Mouse (Mus musculus) neural tube, embryonic 12.5 days (tissue): ENCODE data around the gene Timp2. TPM values are rescaled to one million over a fixed set of nuclear protein-coding genes. Genes with fewer than 3 reads are reported as not detected.

Experiments used
- ATAC-seq: fragments of 200-750 bp; cut with Nextera tagmentation; 2 replicates; pipeline ENCODE4 v1.8.0; 2017; ENCODE audit warnings: low read depth, mild to moderate bottlenecking, moderate TSS enrichment, moderate library complexity; ENCODE audit not compliant: low FRiP score
- H3K27ac ChIP-seq: fragments of 300-500 bp; sonication (generic); 2 replicates; pipeline ENCODE4 v1.5.1; 2016
- H3K27me3 ChIP-seq: fragments of 300-500 bp; sonication (generic); replicated peaks from 2 replicates; pipeline ENCODE4 v1.6.1; 2016; ENCODE audit warnings: mild to moderate bottlenecking
- H3K36me3 ChIP-seq: fragments of 300-500 bp; sonication (generic); 2 replicates; pipeline ENCODE4 v1.6.1; 2016; ENCODE audit warnings: mild to moderate bottlenecking
- H3K4me1 ChIP-seq: fragments of 300-500 bp; sonication (generic); 2 replicates; pipeline ENCODE4 v1.6.1; 2016
- H3K4me2 ChIP-seq: fragments of 300-500 bp; sonication (generic); replicated peaks from 2 replicates; pipeline ENCODE4 v1.6.1; 2016; ENCODE audit warnings: mild to moderate bottlenecking
- H3K4me3 ChIP-seq: fragments of 300-500 bp; sonication (generic); 2 replicates; pipeline ENCODE4 v1.5.1; 2016
- H3K9ac ChIP-seq: fragments of 300-500 bp; sonication (generic); 2 replicates; pipeline ENCODE4 v1.6.1; 2016; ENCODE audit warnings: mild to moderate bottlenecking
- H3K9me3 ChIP-seq: fragments of 300-500 bp; sonication (generic); 2 replicates; pipeline ENCODE4 v1.6.1; 2016; ENCODE audit warnings: mild to moderate bottlenecking
- WGBS: fragments of 180-500 bp; shearing (Covaris S2); methylation state at CpG from one replicate; pipeline ENCODE4 v1.1.7; 2016; 5-methylcytosine and 5-hydroxymethylcytosine counted together
- polyA plus RNA-seq: library from polyadenylated mRNA; unstranded; fragments of >200 nt; fragmentation: Nextera tagmentation; extraction: Ambion mirVana; gene quantifications from 2 replicates; pipeline ENCODE4 v1.2.1, GENCODE M21; 2016

Timp2 gene
- polyA plus RNA-seq, 1 experiment from 2014 or later = 50.0 TPM

DNA sequence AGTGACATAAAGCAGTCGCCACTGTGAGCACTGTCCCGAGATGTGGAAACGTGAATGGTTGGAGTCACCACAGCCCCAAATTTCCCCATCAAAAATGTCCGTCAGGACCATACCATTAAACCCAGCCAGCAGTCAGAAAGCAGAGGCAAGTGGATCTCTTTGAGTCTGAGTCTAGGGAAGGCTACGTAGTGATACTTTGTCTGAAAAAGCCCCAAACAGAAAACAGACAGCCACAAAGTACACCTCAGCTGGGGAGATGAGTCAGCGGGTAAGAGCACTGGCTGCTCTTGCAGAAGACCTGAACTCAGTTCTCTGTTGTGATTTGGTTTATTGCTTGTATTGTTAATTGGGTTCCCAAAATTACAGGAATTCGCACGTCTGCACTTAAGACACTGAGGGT, 11.0 kb upstream of the Timp2 start:
- Histone ChIP-seq H3K9me3 (no peaks in the 10 kb centered on the region), H3K4me2 (no peak overlapping the region), H3K4me3 (no peak overlapping the region), H3K4me1 (peaks cover 15% of the 10 kb centered on the region), H3K9ac (no peak overlapping the region), H3K36me3 (no peaks in the 10 kb centered on the region), H3K27ac (no peak overlapping the region), H3K27me3 (no peaks in the 10 kb centered on the region)
- ATAC-seq = no peak
- WGBS = 73% methylated on average over 8 of the region's 8 CpGs

DNA sequence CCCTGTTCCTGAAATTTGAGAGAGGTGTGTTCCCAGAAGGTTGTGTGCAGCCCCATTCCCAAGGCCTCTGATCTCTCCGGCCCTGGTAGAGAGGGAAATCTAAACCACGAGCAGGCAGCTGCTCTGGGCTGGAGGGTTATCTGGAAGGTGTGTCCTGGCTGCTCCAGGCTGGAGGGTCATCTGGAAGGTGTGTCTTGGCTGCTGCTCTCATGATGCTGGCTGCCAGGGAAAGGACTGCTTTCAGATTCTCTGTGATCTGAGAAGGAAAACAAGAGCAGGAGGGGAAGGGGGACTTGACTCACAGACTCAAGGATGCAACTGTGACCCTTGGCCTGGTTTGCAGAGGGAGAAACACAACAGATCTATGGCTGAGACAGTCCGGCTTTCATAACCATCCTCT, 10.6 kb upstream of the Timp2 start:
- H3K4me3 ChIP-seq = no peak overlapping the region
- H3K9me3 ChIP-seq = no peaks in the 10 kb centered on the region
- ATAC-seq = no peak
- peaks cover 15% of the 10 kb centered on the region for H3K4me1 ChIP-seq
- no peak overlapping the region for H3K4me2 ChIP-seq
- 74% methylated on average over 3 of the region's 3 CpGs for WGBS
- no peak overlapping the region for H3K9ac ChIP-seq
- H3K27ac ChIP-seq = no peak overlapping the region
- no peaks in the 10 kb centered on the region for H3K36me3 ChIP-seq
- H3K27me3 ChIP-seq = no peaks in the 10 kb centered on the region

DNA sequence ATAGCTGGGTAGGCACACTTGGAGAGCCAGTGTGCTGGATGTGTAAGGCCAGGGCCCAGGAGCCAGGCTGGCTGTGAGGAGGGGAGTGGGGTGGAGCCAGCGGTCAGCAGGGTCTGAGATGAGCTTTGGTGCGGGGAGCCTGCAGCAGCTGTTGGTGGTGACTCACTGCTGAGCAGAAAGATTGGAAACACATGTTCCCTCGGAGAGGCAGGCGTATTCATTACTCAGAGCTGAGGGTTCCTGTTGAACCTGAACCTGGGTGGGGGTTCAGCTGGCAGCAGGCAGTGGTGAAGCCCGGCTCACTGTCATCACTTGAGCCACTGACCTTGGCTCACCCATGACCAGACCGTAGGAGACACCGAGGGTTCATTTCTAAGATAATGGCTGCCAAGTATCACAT, 9.6 kb upstream of the Timp2 start:
- no peak overlapping the region for H3K27ac ChIP-seq
- WGBS = 68% methylated on average over 7 of the region's 7 CpGs

DNA sequence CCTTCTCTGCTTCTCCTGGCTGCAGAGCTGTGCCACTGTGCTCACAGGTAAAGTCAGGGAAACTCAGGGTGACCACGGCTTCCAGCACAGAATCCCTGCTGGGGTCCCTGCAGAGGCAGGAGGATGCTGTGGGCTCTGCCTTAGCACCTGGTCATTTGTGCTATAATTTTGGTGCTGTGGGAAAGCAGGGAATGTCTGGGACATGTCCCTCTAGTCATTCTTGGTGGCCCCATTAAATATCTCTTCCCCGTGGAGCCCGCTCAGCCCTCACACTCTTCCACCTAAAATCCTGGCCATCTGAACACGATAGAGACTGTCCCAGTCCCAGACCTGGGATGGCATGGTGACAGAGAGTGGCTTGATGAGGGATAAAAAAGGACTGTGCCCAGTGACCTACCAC, 8.5 kb upstream of the Timp2 start:
- Histone ChIP-seq H3K4me1 (peaks cover 15% of the 10 kb centered on the region), H3K9ac (no peak overlapping the region), H3K27ac (no peak overlapping the region), H3K36me3 (no peaks in the 10 kb centered on the region), H3K27me3 (no peaks in the 10 kb centered on the region), H3K4me2 (no peak overlapping the region), H3K9me3 (no peaks in the 10 kb centered on the region), H3K4me3 (no peak overlapping the region)
- 75% methylated on average over 4 of the region's 4 CpGs for WGBS
- ATAC-seq = no peak

More for the DNA sequence above, 9.6 kb upstream of the Timp2 start:
- no peaks in the 10 kb centered on the region for H3K27me3 ChIP-seq
- H3K9ac ChIP-seq = no peak overlapping the region
- no peaks in the 10 kb centered on the region for H3K9me3 ChIP-seq
- no peak overlapping the region for H3K4me3 ChIP-seq
- H3K4me2 ChIP-seq = no peak overlapping the region
- ATAC-seq = no peak
- no peaks in the 10 kb centered on the region for H3K36me3 ChIP-seq
- peaks cover 15% of the 10 kb centered on the region for H3K4me1 ChIP-seq

DNA sequence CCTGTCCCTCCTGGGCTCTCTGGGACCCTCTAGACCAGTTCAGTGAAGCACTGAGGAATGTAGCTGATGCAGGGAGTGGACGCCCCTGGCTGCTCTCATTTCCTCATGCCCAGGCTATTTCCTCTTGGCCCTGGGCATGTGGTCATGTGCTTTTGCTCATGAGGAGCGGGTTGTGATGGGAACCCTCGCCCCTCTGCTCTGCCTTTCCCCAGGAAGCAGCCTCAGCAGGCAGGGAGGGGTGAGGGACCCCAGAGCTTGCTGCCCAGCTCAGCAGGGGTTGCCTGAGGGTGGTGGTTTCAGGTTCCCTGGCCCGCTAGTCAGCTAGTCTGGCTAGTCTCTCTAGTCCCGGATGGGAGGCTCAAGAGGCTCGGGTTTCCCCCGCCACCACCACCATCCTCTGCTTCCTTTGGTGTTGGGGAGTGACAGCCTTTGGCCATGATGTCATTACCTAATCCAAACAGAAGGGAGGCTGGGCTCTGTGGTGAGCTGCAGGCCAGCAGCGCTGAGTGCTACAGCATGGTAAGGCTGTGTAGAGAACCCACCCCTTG, 7.5 kb upstream of the Timp2 start:
- Histone ChIP-seq H3K9me3 (no peaks in the 10 kb centered on the region), H3K4me1 (peaks cover 15% of the 10 kb centered on the region), H3K9ac (no peak overlapping the region), H3K4me2 (peak overlapping the region; percentile 31; the same call in 1 of the 2 replicates), H3K27me3 (no peaks in the 10 kb centered on the region), H3K4me3 (no peak overlapping the region), H3K27ac (no peak overlapping the region), H3K36me3 (no peaks in the 10 kb centered on the region)
- WGBS = 7% methylated on average over 8 of the region's 8 CpGs
- ATAC-seq = no peak

DNA sequence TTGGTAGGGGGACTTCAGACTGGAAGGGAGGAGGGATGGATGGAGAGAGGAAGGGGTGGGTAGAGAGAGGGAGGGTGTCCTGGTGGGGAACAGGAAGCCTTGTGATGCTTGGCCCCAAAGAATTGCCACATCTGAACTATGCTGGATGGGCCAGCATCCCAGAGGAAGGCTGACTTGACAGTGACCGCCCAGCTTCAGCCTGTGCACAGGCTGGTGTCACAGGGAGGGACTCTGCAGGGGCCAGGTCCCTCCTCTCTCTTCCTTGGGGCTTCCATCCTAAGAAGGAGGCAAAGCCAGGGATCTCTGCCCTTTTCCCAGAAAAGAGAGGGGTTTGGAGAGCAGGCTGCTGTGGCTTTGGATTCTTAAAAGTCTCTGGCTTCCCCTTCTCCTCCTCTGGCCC, 7.0 kb upstream of the Timp2 start:
- no peak overlapping the region for H3K4me3 ChIP-seq
- 67% methylated on average over 1 of the region's 1 CpGs for WGBS
- no peak overlapping the region for H3K4me2 ChIP-seq
- no peaks in the 10 kb centered on the region for H3K36me3 ChIP-seq
- no peak overlapping the region for H3K9ac ChIP-seq
- no peaks in the 10 kb centered on the region for H3K9me3 ChIP-seq
- H3K27ac ChIP-seq = no peak overlapping the region
- no peak for ATAC-seq
- H3K27me3 ChIP-seq = no peaks in the 10 kb centered on the region
- peaks cover 15% of the 10 kb centered on the region for H3K4me1 ChIP-seq

DNA sequence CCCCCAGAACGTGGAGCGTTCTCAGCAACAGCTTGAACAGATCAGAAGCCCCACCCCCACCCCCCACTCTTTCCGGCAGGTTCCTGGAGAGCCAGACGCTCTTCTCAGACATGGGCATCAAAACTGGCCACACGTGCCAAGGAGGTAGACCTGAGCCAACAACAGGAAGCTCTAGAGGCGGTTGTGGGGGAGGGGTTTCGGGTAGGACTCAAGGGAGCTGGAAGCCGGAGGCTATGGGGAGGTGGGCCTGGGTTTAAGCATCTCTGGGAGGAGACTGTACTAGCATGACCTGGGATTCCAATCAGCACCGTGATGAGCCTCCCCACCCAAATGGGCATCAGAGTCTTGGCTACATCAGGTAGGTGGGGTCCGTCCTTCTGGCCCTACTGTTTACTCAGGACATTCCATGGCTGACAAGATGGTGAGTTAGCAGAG, 5.4 kb upstream of the Timp2 start:
- H3K9me3 ChIP-seq = no peaks in the 10 kb centered on the region
- no peaks in the 10 kb centered on the region for H3K36me3 ChIP-seq
- 78% methylated on average over 10 of the region's 10 CpGs for WGBS
- peaks cover 15% of the 10 kb centered on the region for H3K4me1 ChIP-seq
- ATAC-seq = no peak
- H3K4me3 ChIP-seq = no peak overlapping the region
- H3K4me2 ChIP-seq = no peak overlapping the region
- no peaks in the 10 kb centered on the region for H3K27me3 ChIP-seq
- no peak overlapping the region for H3K9ac ChIP-seq
- H3K27ac ChIP-seq = no peak overlapping the region

DNA sequence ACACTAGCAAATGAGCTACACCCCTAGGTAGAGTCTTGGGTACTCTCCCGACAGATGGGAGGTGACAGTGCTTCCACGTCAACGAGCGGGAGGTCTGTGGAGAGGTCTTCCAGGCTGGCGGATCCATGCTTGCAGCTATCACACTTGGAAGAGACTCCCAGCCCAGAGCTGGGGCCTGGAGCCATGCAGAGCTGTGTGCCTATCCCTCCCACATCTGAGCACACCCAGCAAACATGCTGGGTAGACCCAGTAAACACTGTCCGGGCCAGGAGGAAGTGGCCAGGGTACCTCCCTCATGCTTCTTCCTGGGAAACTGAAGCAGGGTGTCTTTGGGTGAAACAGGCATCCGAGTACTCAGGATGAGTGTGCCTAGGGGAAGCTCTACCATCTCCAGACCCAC, 5.0 kb upstream of the Timp2 start:
- Histone ChIP-seq H3K27ac (no peak overlapping the region), H3K9ac (no peak overlapping the region), H3K27me3 (no peaks in the 10 kb centered on the region), H3K36me3 (no peaks in the 10 kb centered on the region), H3K9me3 (no peaks in the 10 kb centered on the region), H3K4me1 (peaks cover 19% of the 10 kb centered on the region), H3K4me2 (no peak overlapping the region), H3K4me3 (no peak overlapping the region)
- 84% methylated on average over 7 of the region's 7 CpGs for WGBS
- no peak for ATAC-seq

DNA sequence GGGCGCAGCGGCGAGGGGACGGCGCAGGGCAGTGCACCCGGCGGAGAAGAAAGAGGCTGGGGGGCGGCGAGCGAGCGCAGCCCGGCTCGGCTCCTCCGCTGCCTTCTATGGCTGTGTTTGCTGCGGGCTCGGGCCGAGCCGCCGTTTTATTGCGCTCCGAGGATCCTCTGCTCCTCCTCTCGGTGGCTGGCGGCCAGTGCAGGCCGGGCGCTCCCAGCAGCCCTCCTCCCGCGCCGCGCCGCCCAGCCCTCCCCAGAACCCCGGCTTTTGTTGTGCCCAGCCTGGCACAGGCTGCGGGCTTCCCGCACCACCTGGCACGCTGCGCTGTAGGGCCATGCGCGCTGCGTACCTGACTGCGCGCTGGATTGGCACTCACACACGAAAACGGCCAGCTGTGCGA, 335 bp downstream of the Timp2 start:
- H3K27me3 ChIP-seq = no peaks in the 10 kb centered on the region
- H3K27ac ChIP-seq = peak overlapping the region; percentile 66
- H3K9me3 ChIP-seq = no peaks in the 10 kb centered on the region
- peak overlapping the region; percentile 89 for H3K4me2 ChIP-seq
- peak overlapping the region; percentile 74 for H3K4me3 ChIP-seq
- 2% methylated on average over 42 of the region's 43 CpGs for WGBS
- H3K9ac ChIP-seq = peak overlapping the region; percentile 92
- H3K4me1 ChIP-seq = peaks cover 32% of the 10 kb centered on the region
- peak; percentile 90 for ATAC-seq
- H3K36me3 ChIP-seq = no peaks in the 10 kb centered on the region

DNA sequence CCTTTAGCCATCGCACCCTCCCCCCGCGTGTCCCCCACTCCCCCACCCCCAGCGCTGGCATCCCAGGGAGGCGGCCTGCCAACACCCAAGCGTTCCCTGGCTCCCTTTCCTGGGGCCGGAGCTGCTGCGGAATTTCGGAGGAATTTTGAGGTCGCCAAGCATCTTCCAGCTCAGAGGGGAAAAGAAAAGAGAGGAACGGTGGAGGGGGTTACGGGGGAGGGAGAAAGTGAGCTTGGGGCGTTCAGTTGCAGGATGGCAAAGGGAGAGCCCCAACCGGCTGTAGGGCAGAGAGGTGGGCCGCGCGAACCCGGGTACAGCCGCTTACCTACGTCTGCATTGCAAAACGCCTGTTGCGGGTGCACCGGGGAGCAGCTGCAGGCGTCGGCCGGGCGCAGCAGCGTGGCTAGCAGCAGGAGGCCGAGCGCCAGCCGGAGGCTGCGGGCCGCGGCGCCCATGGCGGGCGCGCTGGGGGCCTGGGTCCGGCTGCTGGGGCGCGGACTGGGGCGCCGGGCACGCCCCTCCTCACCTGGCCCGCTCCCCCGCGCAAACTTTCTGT, 826 bp downstream of the Timp2 start:
- H3K4me3 ChIP-seq = peak overlapping the region; percentile 74
- no peaks in the 10 kb centered on the region for H3K36me3 ChIP-seq
- no peaks in the 10 kb centered on the region for H3K27me3 ChIP-seq
- H3K9ac ChIP-seq = peak overlapping the region; percentile 92
- H3K4me1 ChIP-seq = peaks cover 32% of the 10 kb centered on the region
- H3K27ac ChIP-seq = peak overlapping the region; percentile 66
- peak; percentile 71 for ATAC-seq
- H3K4me2 ChIP-seq = peak overlapping the region; percentile 89
- WGBS = under 1% methylated on average over 46 of the region's 47 CpGs
- H3K9me3 ChIP-seq = no peaks in the 10 kb centered on the region

DNA sequence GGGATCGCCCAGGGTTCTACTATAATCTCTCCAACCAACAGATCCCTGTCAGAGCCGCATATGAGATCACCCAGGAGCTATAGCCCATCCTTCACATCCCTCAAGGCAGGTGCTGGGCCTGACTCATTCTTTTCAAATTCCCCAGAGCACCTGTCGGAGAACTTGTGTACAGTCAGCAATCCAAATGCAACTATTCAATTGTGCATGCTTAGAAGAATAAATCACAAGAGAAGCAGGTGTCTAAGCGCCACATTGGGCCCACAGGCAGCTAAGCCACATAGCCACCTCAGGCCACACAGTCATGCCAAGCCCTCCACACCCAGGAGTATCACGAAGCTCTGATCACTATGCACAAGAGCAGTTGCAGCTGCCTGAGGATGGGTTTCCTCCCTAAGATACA, 6.0 kb downstream of the Timp2 start:
- no peak for ATAC-seq
- Histone ChIP-seq H3K9ac (no peak overlapping the region), H3K4me2 (no peak overlapping the region), H3K4me1 (peaks cover 32% of the 10 kb centered on the region), H3K27ac (no peak overlapping the region), H3K9me3 (no peaks in the 10 kb centered on the region), H3K4me3 (no peak overlapping the region), H3K27me3 (no peaks in the 10 kb centered on the region), H3K36me3 (no peaks in the 10 kb centered on the region)
- 85% methylated on average over 5 of the region's 5 CpGs for WGBS

DNA sequence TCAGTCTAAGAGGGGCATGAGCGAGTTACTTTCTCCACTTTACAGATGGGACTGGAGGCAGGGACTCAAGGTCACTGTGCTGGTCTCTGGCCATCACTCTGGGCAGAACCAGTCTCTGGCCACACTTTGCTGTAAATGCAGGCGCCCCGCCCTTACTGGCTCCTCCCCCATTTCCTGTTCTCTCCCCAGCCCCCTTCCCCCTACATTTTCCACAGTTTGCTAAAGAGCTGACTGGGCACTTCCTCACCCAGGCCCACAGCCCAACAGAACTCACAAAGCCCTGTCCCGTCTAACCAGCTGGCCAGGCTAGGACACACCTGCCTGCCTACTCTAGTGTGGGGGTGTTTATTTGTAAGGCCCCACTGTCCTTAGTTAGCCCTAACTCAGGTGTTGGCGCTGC, 6.7 kb downstream of the Timp2 start:
- H3K9me3 ChIP-seq = no peaks in the 10 kb centered on the region
- no peaks in the 10 kb centered on the region for H3K36me3 ChIP-seq
- H3K9ac ChIP-seq = 0 out of 2 replicates have a peak overlapping the region, but pooled peaks have one; percentile 13
- peaks cover 27% of the 10 kb centered on the region for H3K4me1 ChIP-seq
- H3K27me3 ChIP-seq = no peaks in the 10 kb centered on the region
- H3K27ac ChIP-seq = no peak overlapping the region
- WGBS = 70% methylated on average over 5 of the region's 5 CpGs
- H3K4me2 ChIP-seq = no peak overlapping the region
- H3K4me3 ChIP-seq = no peak overlapping the region
- no peak for ATAC-seq

DNA sequence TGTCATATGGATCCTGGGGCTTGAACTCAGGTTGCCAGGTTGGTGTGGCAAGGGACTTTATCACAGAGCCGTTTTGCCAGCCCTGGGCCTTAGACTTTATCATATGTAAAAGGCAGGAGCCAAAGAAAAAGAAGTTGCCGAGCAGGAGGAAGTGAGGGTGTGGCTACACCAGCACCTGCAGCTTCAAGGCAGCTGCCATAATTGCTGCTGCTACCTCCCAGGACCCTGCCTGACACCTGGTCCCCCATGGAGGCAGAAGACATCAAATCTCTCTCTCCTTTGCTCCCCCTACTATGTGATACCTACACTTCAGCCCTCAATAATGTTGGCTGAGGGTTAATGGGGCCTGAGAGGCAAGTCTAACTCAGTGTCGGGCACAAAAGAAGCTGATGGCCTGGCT, 7.1 kb downstream of the Timp2 start:
- Histone ChIP-seq H3K9me3 (no peaks in the 10 kb centered on the region), H3K4me3 (no peak overlapping the region), H3K4me1 (peaks cover 26% of the 10 kb centered on the region), H3K9ac (0 out of 2 replicates have a peak overlapping the region, but pooled peaks have one; percentile 13), H3K27ac (no peak overlapping the region), H3K36me3 (no peaks in the 10 kb centered on the region), H3K27me3 (no peaks in the 10 kb centered on the region), H3K4me2 (no peak overlapping the region)
- WGBS = 61% methylated on average over 3 of the region's 3 CpGs
- no peak for ATAC-seq
